Mouse (Mus musculus) adrenal gland, postnatal 4 days (tissue): ENCODE data around the gene Supt6. TPM values are rescaled to one million over a fixed set of nuclear protein-coding genes. Genes with fewer than 3 reads are reported as not detected.

ENCODE experiments used
- microRNA-seq: library from miRNA; unstranded; fragments of <30 nt; microRNA quantifications from one replicate; pipeline ENCODE4 v1.2.0, GENCODE M21; 2021
- total RNA-seq, 2 experiments: library from RNA; stranded (reverse); gene quantifications; 2 replicates each; pipeline ENCODE4 v1.2.3; 2021

Supt6 gene
- total RNA-seq, 2 experiments from 2014 or later, result 63.3 to 69.2 TPM

Small RNAs within 50 kb of the gene (microRNA-seq; reads per million reads assigned to microRNA genes)
- gene Mir7653, result 1.6 reads per million

Other genes with a start within 250 kb of the Supt6 start
- 10 to 100 TPM; 10.3 to 12.1 TPM for gene Dhrs13, start 213.7 kb downstream of the Supt6 start, total RNA-seq
- gene Flot2, start 208.1 kb downstream of the Supt6 start, total RNA-seq, result 10 to 100 TPM; 81.8 to 83.8 TPM
- gene Eral1, start 165.6 kb downstream of the Supt6 start, total RNA-seq, result 10 to 100 TPM; 32.1 to 32.9 TPM
- 10 to 100 TPM; 20.3 to 22.1 TPM for gene Fam222b, start 151.3 kb downstream of the Supt6 start, total RNA-seq
- gene Traf4, start 80.4 kb downstream of the Supt6 start, total RNA-seq, result 10 to 100 TPM; 42.7 to 46.5 TPM
- gene Nek8, start 69.3 kb downstream of the Supt6 start, total RNA-seq, result 10 to 100 TPM; 16.3 to 16.5 TPM
- gene Tlcd1, start 69.3 kb downstream of the Supt6 start, total RNA-seq, result 10 to 100 TPM; 45.2 to 46.9 TPM
- gene Rpl23a, start 62.4 kb downstream of the Supt6 start, total RNA-seq, result 1,000 to 10,000 TPM; 2,039 to 2,132 TPM
- 100 to 1,000 TPM; 120 to 124 TPM for gene Rab34, start 57.6 kb downstream of the Supt6 start, total RNA-seq
- 1 to 10 TPM; 7.9 to 8.8 TPM for gene Proca1, start 52.6 kb downstream of the Supt6 start, total RNA-seq
- gene Sdf2, start 241 bp downstream of the Supt6 start, total RNA-seq, result 10 to 100 TPM; 79.3 to 87.3 TPM
- 100 to 1,000 TPM; 137 to 138 TPM for gene 2610507B11Rik, start 15.8 kb upstream of the Supt6 start, total RNA-seq
- 1 to 10 TPM in 1 of 2 experiments, under 1 TPM in 1; 0.73 to 1.5 TPM for gene BC030499, start 44.9 kb upstream of the Supt6 start, total RNA-seq
- 10 to 100 TPM; 28.8 to 31.5 TPM for gene Spag5, start 55.5 kb upstream of the Supt6 start, total RNA-seq
- gene Aldoc, start 77.0 kb upstream of the Supt6 start, total RNA-seq, result 10 to 100 TPM; 15.3 to 16.2 TPM
- gene Pigs, start 82.4 kb upstream of the Supt6 start, total RNA-seq, result 10 to 100 TPM; 58.2 to 58.3 TPM
- 10 to 100 TPM; 55.7 to 67.1 TPM for gene Unc119, start 97.5 kb upstream of the Supt6 start, total RNA-seq
- gene Foxn1, start 140.6 kb upstream of the Supt6 start, total RNA-seq, result under 1 TPM; 0.08 to 0.17 TPM
- gene Slc13a2, start 176.2 kb upstream of the Supt6 start, total RNA-seq, result 1 to 10 TPM in 1 of 2 experiments, under 1 TPM in 1; 0.11 to 1.8 TPM
- gene Slc46a1, start 219.7 kb upstream of the Supt6 start, total RNA-seq, result 10 to 100 TPM; 15.4 to 16.7 TPM